Mouse (Mus musculus) myocyte (in vitro differentiated cells): Measurements from ENCODE around the gene Gm16181. TPM values are rescaled to one million over a fixed set of nuclear protein-coding genes. Genes with fewer than 3 reads are reported as not detected.

Experiments used
- H3K27me3 ChIP-seq: one replicate; pipeline ENCODE4 v1.6.1; 2011; ENCODE audit not compliant: control insufficient read depth, insufficient read depth, insufficient read length
- H3K36me3 ChIP-seq: one replicate; pipeline ENCODE4 v1.6.1; 2011; ENCODE audit not compliant: control insufficient read depth, insufficient read depth
- H3K4me2 ChIP-seq: one replicate; pipeline ENCODE4 v1.6.1; 2011; ENCODE audit warnings: low read depth, control low read depth
- H3K4me3 ChIP-seq: one replicate; pipeline ENCODE4 v1.5.1; 2011; ENCODE audit warnings: mild to moderate bottlenecking, control low read depth, moderate library complexity
- H3K79me2 ChIP-seq: one replicate; pipeline ENCODE4 v1.6.1; 2011; ENCODE audit not compliant: control insufficient read depth, insufficient read depth
- H3ac ChIP-seq: one replicate; pipeline ENCODE4 v1.6.1; 2011; ENCODE audit not compliant: control insufficient read depth, insufficient read length
- CEBPB ChIP-seq: IDR thresholded peaks from 2 replicates; pipeline ENCODE4 v1.6.1; 2011; ENCODE audit warnings: mild to moderate bottlenecking, moderate library complexity; ENCODE audit not compliant: poor library complexity, insufficient read depth, severe bottlenecking
- E2F4 ChIP-seq: IDR thresholded peaks from one replicate; pipeline ENCODE4 v1.6.1; 2011; ENCODE audit warnings: mild to moderate bottlenecking, control low read depth, moderate library complexity; ENCODE audit not compliant: insufficient read depth
- MAX ChIP-seq: IDR thresholded peaks from one replicate; pipeline ENCODE4 v1.6.1; 2011; ENCODE audit warnings: low read depth, mild to moderate bottlenecking, control low read depth
- MYOD1 ChIP-seq, 3 experiments: IDR thresholded peaks; one replicate each; pipeline ENCODE4 v1.6.1; 2011; ENCODE audit warnings: control low read depth in 2 of 3, low read depth in 2 of 3, mild to moderate bottlenecking in 2 of 3, moderate library complexity in 1 of 3; ENCODE audit not compliant: insufficient read length in 2 of 3, control insufficient read depth in 1 of 3
- MYOG ChIP-seq, 3 experiments: IDR thresholded peaks; one replicate each; pipeline ENCODE4 v1.6.1; 2011; ENCODE audit warnings: control low read depth in 2 of 3, low read depth in 2 of 3, mild to moderate bottlenecking in 2 of 3; ENCODE audit not compliant: insufficient read length in 2 of 3, control insufficient read depth in 1 of 3, insufficient read depth in 1 of 3
- POLR2A ChIP-seq: IDR thresholded peaks from one replicate; pipeline ENCODE4 v1.6.1; 2011; ENCODE audit warnings: low read depth, mild to moderate bottlenecking, control low read depth, moderate library complexity; ENCODE audit not compliant: insufficient read length
- POLR2AphosphoS2 ChIP-seq: IDR thresholded peaks from one replicate; pipeline ENCODE4 v1.6.1; 2011; ENCODE audit warnings: low read depth, control low read depth; ENCODE audit not compliant: insufficient read length
- REST ChIP-seq: IDR thresholded peaks from one replicate; pipeline ENCODE4 v1.6.1; 2011; ENCODE audit warnings: mild to moderate bottlenecking, control low read depth, moderate library complexity; ENCODE audit not compliant: insufficient read depth, insufficient read length
- SRF ChIP-seq: IDR thresholded peaks from one replicate; pipeline ENCODE4 v1.6.1; 2011; ENCODE audit warnings: low read depth; ENCODE audit not compliant: control insufficient read depth, insufficient read length
- TCF12 ChIP-seq: IDR thresholded peaks from one replicate; pipeline ENCODE4 v1.6.1; 2011; ENCODE audit warnings: mild to moderate bottlenecking, control low read depth; ENCODE audit not compliant: poor library complexity, insufficient read depth, severe bottlenecking
- TCF3 ChIP-seq: IDR thresholded peaks from one replicate; pipeline ENCODE4 v1.6.1; 2011; ENCODE audit warnings: low read depth, control low read depth; ENCODE audit not compliant: insufficient read length
- USF1 ChIP-seq: IDR thresholded peaks from one replicate; pipeline ENCODE4 v1.6.1; 2011; ENCODE audit warnings: low read depth, mild to moderate bottlenecking, control low read depth, moderate library complexity
- polyA plus RNA-seq: library from polyadenylated mRNA; unstranded; fragments of >200 nt; fragmentation: generic; extraction: Trizol; gene quantifications from one replicate; pipeline ENCODE4 v1.2.1, GENCODE M21; 2012; ENCODE audit warnings: missing spikeins

Gene Gm16181
- 0.18 TPM for polyA plus RNA-seq

GRCm38 (mm10) chr17:35220156-35220952, at the start of gene Gm16181:
TSS of gene Gm16181 (plus strand) at chr17:35220834.
- Histone ChIP-seq H3K27me3 (no peaks in the 10 kb centered on the region), H3ac (no peak within 1 kb of the TSS), H3K36me3 (peaks cover 5% of the 10 kb centered on the region), H3K4me2 (no peak within 1 kb of the TSS), H3K4me3 (no peak within 1 kb of the TSS), H3K79me2 (no peaks in the 10 kb centered on the region)
- TF ChIP-seq TCF12 (no peak), MYOD1 (IDR thresholded peaks at IDR 0.05; ENCODE audit: control insufficient read depth in 1 of 3, insufficient read length in 2 of 3, low read depth in 2 of 3) (no peak), POLR2A (no peak), TCF3 (no peak), MYOG (IDR thresholded peaks at IDR 0.05; ENCODE audit: control insufficient read depth in 1 of 3, insufficient read depth in 1 of 3, insufficient read length in 2 of 3, low read depth in 2 of 3) (no peak), SRF (no peak), MAX (no peak), USF1 (no peak), E2F4 (no peak)

- Histone ChIP-seq H3K36me3 (no peaks in the 10 kb centered on the region), H3ac (no peak overlapping the region), H3K27me3 (no peaks in the 10 kb centered on the region), H3K79me2 (no peaks in the 10 kb centered on the region), H3K4me3 (no peak overlapping the region), H3K4me2 (no peak overlapping the region)
- TF ChIP-seq MAX, result no peak
- no peak for TF ChIP-seq REST
- TF ChIP-seq MYOG (IDR thresholded peaks at IDR 0.05; ENCODE audit: control insufficient read depth in 1 of 3, insufficient read depth in 1 of 3, insufficient read length in 2 of 3, low read depth in 2 of 3), result no peak
- TF ChIP-seq SRF, result no peak
- no peak for TF ChIP-seq E2F4
- TF ChIP-seq CEBPB, result no peak
These were observed 48.0 kb upstream of the Gm16181 start for GRCm38 (mm10) chr17:35172445-35173234.

- H3K4me3 ChIP-seq, result no peak overlapping the region
- no peak for TF ChIP-seq TCF12
- TF ChIP-seq E2F4, result no peak
- no peak for TF ChIP-seq POLR2AphosphoS2
- TF ChIP-seq USF1, result no peak
- TF ChIP-seq POLR2A, result no peak
- TF ChIP-seq TCF3, result no peak
- no peak for TF ChIP-seq MYOG (IDR thresholded peaks at IDR 0.05; ENCODE audit: control insufficient read depth in 1 of 3, insufficient read depth in 1 of 3, insufficient read length in 2 of 3, low read depth in 2 of 3)
- no peak for TF ChIP-seq MYOD1 (IDR thresholded peaks at IDR 0.05; ENCODE audit: control insufficient read depth in 1 of 3, insufficient read length in 2 of 3, low read depth in 2 of 3)
- no peak for TF ChIP-seq CEBPB
- H3K27me3 ChIP-seq, result no peaks in the 10 kb centered on the region
- H3K4me2 ChIP-seq, result no peak overlapping the region
- no peak overlapping the region for H3ac ChIP-seq
- H3K36me3 ChIP-seq, result no peaks in the 10 kb centered on the region
- H3K79me2 ChIP-seq, result no peaks in the 10 kb centered on the region
These were observed 47.3 kb upstream of the Gm16181 start for GRCm38 (mm10) chr17:35173329-35173728.

- no peak overlapping the region for H3K4me2 ChIP-seq
- no peak overlapping the region for H3K4me3 ChIP-seq
- no peak overlapping the region for H3ac ChIP-seq
- no peaks in the 10 kb centered on the region for H3K36me3 ChIP-seq
- no peaks in the 10 kb centered on the region for H3K79me2 ChIP-seq
- no peak for TF ChIP-seq CEBPB
- no peak for TF ChIP-seq MAX
- TF ChIP-seq POLR2AphosphoS2, result no peak
- no peak for TF ChIP-seq TCF12
- no peak for TF ChIP-seq REST
- H3K27me3 ChIP-seq, result no peaks in the 10 kb centered on the region
These were observed 46.2 kb upstream of the Gm16181 start for GRCm38 (mm10) chr17:35174201-35174977.
